Mouse (Mus musculus) common myeloid progenitor, adult 5-6 weeks (primary cell): ENCODE measurements around the gene Yipf2. TPM values are rescaled to one million over a fixed set of nuclear protein-coding genes. Genes with fewer than 3 reads are reported as not detected.
A peak's percentile ranks its signal among the peaks of the same experiment; 100 is the strongest.
"Not testable (repeated sequence)": the region's sequence is repeated elsewhere in the genome, so short reads cannot be mapped to it uniquely, and the experiment has no call there.

Experiments used
- ATAC-seq: replicated peaks from 2 replicates; pipeline ENCODE4 v1.8.0; 2016; ENCODE audit warnings: low read depth, mild to moderate bottlenecking, moderate TSS enrichment, inconsistent platforms; ENCODE audit not compliant: poor library complexity, severe bottlenecking
- total RNA-seq: library from RNA; stranded (forward); fragments of 200-1000, 187-1606 nt; gene quantifications from 2 replicates; pipeline ENCODE4 v1.2.3, GENCODE M21; 2017

Gene Yipf2
- total RNA-seq, 1 experiment from 2014 or later, result 6.2 TPM

GRCm38 (mm10) chr9:21565004-21565586 lies 27.5 kb downstream of the Yipf2 start:
- ATAC-seq, result no peak

DNA sequence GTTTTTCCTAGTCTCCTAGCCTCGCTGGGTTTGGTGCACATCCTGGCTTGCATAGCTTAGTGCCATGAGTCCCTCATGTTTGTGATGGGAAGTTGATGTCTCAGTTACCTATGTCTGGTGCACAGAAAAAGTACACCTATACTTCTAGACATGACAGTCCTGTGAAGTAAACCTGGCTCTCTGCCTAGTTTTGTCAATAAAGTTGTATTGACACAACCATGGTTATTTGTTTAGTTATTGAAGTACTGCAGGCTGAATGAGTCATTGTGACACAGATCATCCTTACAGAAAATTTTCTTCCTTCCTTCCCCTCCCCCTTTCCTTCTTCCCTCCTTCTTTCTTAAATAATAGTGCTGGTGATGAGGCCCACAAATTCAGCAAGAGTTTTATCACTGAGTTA lies 28.2 kb downstream of the Yipf2 start:
- ATAC-seq, result no peak

- ATAC-seq, result no peak
Measured at GRCm38 (mm10) chr9:21559151-21559550, 33.5 kb downstream of the Yipf2 start.

DNA sequence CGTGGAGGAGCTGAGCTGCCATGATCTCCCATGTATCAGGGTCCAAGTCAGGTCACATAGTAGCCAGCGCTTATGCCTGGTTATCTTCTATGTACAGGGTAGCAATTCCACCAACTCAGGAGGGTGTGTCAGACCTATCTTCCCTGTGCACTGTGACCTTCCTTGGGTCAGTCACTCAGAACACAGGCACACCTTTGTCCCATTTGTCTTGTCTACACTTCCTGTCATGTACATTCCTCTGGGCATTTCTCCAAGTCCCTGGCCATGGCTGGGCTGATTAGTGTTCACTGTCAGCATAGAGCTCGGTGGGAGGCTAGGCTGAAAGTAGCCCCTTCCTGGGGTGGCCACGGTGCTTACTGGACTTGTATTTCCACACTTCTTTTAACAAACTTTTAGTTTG lies 34.3 kb downstream of the Yipf2 start:
- ATAC-seq, result peak; percentile 72

DNA sequence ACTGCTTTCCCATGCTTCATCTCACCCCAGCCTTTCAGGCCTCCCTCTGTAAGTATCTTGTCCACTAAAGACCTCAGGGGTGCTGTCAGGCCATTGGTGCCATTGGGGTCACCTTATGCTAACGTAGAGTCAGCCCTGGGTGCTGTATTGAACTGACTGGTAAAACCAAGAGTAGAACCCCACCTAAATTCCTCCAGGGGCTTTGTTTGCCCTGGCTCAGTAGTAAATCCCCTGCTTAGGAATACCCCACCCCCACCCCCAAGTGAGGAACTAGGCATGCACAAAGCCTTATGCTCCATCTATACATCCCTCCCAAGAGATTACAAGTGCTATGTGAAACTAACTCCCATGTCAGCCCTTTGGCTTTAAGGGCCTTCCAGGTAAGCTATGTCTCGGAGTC lies 35.1 kb downstream of the Yipf2 start:
- ATAC-seq, result no peak

DNA sequence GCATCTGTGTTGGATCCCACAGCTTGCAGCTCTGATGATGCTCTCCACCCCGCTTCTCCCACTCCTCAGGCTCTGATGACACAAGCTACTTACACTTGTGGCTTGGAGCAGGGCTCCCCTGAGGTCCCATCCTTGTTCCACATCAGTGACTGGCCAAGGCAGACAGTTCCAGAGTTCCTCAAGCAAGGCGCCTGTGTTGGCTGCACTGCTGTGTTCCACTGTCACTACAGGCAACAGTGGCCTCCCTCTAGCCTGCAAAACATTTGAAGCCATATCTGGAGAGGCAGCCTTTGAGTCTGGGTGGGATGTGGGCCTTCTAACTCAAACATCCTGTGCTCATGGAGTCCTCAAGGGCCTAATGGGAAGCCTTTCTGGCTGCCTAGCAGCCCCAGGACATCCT lies 35.6 kb downstream of the Yipf2 start:
- no peak for ATAC-seq

DNA sequence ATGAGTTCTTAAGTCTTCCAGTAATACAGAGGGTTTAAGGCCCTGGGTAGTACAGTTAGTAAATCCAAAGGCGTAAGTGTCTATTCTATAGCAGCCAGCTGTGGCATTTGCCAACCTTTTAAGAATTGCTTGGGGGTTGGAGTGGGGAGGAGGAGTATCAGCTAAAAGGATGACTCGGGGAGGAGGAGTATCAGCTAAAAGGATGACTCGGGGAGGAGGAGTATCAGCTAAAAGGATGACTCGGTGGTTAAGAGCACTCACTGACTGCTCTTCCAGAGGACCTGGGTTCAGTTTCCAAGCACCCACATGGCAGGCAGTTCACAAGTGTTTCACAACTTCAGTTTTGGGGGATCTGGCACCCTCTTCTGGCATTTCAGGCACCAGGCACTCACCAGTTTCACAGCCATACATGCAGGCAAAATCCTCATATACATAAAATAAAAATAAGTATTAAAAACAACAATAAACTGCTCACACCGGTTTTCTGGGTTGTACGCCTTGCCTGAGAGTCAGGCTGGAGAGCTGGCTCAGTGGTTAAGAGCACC lies 37.4 kb downstream of the Yipf2 start:
- ATAC-seq, result no peak

DNA sequence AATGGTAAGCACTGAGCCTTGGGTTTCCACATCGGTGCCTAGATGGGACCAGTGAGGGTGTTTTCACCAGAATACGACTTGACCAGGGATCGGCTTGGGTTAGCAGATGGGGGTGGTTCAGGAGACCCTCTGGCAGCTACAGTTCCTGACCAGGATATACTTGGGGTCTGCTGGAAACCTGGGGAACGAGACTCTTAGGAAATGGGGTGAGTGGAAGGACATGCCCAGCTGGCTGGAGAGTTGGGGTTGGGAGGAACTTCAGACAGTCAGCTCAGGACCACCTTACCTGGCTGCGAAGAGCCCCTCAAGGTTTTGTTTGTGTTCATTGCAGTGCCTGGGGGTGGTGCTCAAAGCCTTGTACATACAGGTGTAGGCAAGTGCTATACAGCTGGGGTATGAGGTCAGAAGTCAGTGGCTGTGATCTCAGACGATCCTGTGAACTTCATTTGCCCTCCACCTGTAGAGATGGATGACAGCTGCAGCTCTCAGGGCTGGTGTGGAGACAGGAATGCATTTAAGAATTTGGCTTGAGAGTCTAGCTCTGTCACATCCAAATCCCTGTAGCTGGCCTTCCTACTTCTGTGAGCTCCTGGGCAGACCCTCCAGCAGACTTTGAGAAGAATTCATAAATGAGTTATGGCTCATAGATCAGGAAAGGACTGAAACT lies 38.9 kb downstream of the Yipf2 start:
- ATAC-seq, result no peak

DNA sequence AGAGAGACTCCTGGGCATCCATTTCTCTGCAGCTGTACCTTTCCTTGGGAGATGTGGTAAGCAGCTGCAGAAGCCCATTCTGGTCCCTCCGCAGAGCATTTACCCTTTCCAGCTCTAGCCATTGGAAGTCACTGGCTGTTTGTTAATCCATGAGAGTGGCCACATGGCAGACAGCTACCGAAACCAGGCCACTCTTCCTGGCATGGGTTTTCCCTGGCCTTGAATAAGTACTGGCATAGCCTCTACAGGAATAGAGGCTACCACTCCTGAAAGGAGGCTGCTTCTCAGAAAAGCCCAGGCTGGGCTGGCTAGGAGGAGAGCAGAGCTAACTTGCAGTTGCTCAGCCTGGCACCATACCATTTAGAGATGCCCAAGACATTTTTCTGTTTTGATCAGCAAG lies 41.6 kb downstream of the Yipf2 start:
- ATAC-seq, result no peak

DNA sequence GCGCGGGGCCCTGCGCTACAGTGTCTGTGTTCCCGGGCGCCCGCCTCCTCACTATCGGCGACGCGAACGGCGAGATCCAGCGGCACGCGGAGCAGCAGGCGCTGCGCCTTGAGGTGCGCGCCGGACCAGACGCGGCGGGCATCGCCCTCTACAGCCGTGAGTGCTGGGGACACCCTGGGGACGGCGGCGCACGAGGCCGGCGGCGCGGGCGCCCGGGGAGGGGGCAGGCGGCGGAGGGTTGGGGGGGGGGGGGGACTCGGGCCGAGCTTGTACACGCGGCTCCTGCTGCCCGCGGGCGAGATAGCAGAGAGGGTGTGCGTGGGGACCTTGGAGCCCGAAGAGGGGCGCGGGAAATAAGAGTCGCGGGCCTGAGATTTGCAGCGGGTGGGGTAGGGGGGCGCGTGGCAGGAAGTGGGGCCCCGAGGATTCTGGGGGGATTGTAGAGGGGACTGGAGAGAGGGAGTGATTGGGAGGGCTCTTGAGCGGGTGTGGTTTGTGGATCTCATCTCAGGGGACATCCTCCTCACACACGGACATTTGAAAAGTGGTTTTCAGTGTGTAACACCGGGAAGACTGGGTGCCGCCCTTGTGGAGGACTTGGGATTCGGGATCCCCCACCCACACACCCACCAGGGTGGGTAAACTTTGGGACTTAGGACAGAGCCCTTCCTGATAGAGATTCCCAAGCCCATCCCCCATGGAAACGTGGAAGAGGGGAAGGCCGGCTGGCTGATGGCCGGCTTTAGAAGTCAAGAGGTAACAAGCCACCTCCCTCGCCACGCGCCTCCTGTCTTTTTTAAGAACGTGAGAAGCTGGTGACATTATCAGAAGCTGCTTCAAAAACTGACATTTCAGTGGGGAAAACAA lies 45.3 kb downstream of the Yipf2 start:
- no peak for ATAC-seq

DNA sequence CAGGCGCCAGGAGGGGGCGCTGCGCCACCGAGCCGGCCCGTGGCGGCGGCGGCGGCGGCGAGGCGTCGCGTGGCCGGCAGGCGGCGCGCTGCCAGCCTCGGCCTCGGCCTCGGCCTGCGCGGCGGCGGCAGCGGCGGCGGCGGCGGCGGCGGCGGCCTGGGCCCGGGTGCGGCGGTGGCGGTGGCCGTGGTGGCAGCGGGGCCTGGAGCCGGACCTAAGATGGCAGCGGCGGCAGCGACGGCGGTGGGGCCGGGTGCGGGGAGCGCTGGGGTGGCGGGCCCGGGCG lies 45.9 kb downstream of the Yipf2 start, which contains the start of gene Carm1:
Gene Carm1, plus strand, starts transcription at position 106 of the 286 bp plus-strand sequence.
- ATAC-seq, result no peak

DNA sequence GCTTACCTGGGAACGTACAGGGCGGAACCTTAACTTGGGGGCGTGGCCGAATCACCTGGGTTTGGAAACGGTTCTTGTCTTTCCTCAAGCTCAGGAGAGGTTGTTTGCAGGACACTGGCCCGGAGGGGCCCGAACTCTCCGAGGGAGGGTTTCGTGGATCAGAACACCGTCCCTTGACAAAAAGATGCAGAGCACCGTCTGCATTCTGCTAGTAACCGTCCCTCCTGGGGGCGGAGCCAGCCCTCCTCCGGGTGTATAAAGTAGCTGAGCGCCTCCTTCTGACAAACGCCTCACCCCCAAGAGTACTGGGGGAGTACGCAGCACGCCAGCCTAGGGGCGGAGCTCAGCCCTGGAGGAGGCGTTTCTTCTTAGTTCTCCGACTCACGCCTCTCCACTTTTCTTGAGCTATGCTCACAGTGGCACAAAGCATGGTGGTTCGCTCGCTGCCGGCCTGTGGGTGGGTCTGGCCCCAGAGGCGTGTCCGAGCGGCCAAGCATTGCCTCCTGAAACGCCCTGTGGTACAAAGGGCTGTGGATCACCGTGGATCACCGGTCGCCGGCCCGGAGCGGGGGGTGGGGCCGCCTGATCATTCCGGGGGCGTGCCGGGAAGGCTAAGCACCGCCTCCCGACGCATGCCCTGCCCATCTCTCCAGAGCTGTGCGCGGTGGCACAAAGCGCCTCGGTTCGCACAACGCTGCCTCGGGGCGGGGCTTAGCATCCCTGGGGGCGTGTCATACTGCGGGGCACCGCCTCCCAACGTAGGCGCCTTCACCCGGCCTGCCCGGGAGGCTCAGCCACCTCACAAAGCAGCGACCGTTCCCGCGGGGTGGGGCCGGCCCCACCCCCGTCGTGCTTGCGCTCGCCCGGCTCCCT lies 46.5 kb downstream of the Yipf2 start:
- ATAC-seq, result peak; percentile 88

DNA sequence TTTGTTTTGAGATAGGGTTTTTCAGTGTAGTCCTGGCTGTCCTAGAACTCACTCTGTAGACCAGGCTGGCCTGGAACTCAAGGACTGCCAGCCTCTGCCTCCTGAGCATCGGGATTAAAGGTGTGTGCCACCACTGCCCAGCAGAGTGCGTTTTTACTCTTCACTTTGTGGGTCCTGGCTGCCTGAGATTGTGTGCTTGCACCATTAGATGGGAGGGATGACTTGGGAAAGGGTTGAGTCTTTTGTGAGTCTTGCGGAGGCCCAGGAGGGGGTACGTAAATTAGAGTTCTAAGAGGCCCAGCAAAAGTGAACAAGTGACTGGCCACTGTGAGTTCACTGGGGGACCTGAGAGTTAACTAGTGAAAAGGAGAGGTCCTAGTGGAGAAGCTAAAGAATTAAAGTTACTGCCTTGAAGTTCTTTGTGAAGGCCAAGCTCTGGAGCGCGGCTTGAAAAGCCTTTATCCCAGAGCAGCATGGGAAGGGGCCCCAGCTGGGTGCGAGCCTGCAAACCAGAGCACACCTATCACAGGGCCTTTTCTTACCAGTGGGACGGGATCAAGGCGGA lies 47.2 kb downstream of the Yipf2 start:
- peak; percentile 40 for ATAC-seq

GRCm38 (mm10) chr9:21542001-21542400 lies 50.6 kb downstream of the Yipf2 start:
- ATAC-seq, result not testable (repeated sequence)

DNA sequence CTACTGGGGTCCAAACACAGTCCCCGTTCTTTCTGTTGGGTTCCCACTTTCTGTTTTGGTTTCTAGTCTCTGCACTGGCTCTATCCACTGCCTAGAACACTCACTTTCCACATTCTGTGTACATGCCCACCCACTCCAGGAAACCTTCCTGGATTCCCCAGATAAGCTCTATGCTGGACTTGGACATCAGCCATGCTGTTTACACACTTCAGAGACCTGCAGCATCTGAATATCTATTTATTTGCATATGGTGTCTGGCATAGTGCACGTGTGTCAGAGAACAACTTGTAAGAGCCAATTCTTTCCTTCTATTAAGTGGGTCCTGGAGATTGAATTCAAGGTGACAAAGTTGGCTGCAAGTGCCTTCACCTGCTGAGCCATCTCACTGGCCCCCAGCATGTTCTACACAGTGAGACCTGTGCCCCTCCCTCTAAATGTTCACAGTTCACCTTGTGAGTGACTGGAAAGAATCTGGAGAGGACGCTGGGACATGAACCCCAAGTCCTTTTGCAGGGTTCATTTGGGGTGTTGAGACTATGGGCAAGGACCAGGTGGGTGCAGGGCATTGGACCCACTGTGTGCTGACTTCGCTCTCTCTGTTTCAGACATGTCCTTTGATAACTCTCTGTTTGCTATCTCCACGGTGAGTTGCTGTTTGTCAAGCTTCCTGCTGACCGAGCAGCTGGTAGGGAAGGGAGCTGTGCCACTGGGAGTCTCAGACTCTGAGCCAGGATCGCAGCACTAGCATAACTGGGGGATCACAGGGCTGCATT lies 52.5 kb downstream of the Yipf2 start:
- ATAC-seq, result peak; percentile 30; the same call in 1 of the 2 replicates
